Mouse (Mus musculus) hindbrain, embryonic 10.5 days (tissue): Measurements from ENCODE around the gene Hoxd10. TPM values are rescaled to one million over a fixed set of nuclear protein-coding genes. Genes with fewer than 3 reads are reported as not detected.

Source experiments
- DNase-seq: peaks from one replicate; pipeline ENCODE4 v3.0.0-alpha.2; 2017; ENCODE audit warnings: low spot score
- H3K27ac ChIP-seq: fragments of 300-500 bp; sonication (generic); 2 replicates; pipeline ENCODE4 v1.5.1; 2016; ENCODE audit warnings: mild to moderate bottlenecking, moderate library complexity
- H3K27me3 ChIP-seq: fragments of 300-500 bp; sonication (generic); 2 replicates; pipeline ENCODE4 v1.6.1; 2016; ENCODE audit warnings: mild to moderate bottlenecking; ENCODE audit not compliant: poor library complexity, insufficient read depth, severe bottlenecking
- H3K36me3 ChIP-seq: fragments of 300-500 bp; sonication (generic); 2 replicates; pipeline ENCODE4 v1.6.1; 2016; ENCODE audit warnings: mild to moderate bottlenecking, moderate library complexity
- H3K4me1 ChIP-seq: fragments of 300-500 bp; sonication (generic); replicated peaks from 2 replicates; pipeline ENCODE4 v1.6.1; 2016; ENCODE audit warnings: mild to moderate bottlenecking
- H3K4me3 ChIP-seq: fragments of 300-500 bp; sonication (generic); 2 replicates; pipeline ENCODE4 v1.5.1; 2016; ENCODE audit warnings: mild to moderate bottlenecking, moderate library complexity
- H3K9me3 ChIP-seq: fragments of 300-500 bp; sonication (generic); 2 replicates; pipeline ENCODE4 v1.6.1; 2016; ENCODE audit warnings: mild to moderate bottlenecking, moderate library complexity
- WGBS: fragments of 180-500 bp; shearing (Covaris S2); methylation state at CpG from one replicate; pipeline ENCODE4 v1.1.7; 2016; 5-methylcytosine and 5-hydroxymethylcytosine counted together
- polyA plus RNA-seq: library from polyadenylated mRNA; unstranded; fragments of >200 nt; fragmentation: Nextera tagmentation; extraction: Ambion mirVana; gene quantifications from 2 replicates; pipeline ENCODE4 v1.2.1, GENCODE M21; 2016

The Hoxd10 gene
- polyA plus RNA-seq, 1 experiment from 2014 or later: not detected

- H3K4me3 ChIP-seq: no peak overlapping the region
- H3K36me3 ChIP-seq: no peaks in the 10 kb centered on the region
- peaks cover 17% of the 10 kb centered on the region for H3K4me1 ChIP-seq
- DNase-seq: peak; percentile 52
- H3K9me3 ChIP-seq: no peaks in the 10 kb centered on the region
- WGBS: 4% methylated on average over 12 of the region's 12 CpGs
- H3K27ac ChIP-seq: no peak overlapping the region
- peaks cover 100% of the 10 kb centered on the region for H3K27me3 ChIP-seq
These were observed 2.7 kb upstream of the Hoxd10 start for GRCm38 (mm10) chr2:74688795-74689573.

DNA sequence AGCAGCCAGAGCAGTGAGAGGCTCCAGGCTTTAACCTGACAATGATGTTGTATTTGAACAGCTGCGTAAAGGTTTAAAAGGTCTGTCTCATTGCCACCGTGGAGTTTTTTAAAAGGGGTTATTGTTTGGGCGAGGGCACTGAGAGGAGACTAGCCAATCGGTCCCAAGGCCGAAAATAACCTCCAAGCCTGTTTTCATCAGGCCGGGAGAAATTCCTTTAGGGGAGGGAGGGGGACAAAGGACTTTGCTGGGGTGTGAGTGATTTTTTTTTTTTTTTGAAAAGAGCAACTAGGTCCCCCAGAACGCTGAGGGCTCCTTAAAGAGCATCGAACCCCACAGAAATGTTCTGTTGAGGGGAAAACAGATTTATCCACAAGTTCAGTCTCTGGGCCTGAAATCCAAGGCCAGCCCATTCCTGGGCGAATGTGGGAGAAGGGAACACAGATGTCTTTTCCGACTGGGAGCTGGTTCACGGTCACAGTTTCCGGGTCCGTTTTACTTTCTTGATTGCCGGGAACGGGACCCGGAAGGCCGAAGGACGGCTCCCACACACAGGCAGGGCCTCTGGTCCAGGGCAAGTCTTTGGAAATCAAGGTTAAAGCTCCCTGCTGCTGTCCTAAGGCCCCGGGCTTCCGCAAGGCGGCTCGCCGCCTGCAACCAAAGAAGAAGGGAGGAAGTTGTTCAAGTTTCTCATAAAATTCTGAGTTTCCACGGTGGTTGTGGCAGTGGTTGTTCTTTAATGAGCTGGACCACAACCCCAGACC is 2.0 kb upstream of the Hoxd10 start:
- peaks cover 17% of the 10 kb centered on the region for H3K4me1 ChIP-seq
- peaks cover 100% of the 10 kb centered on the region for H3K27me3 ChIP-seq
- no peak overlapping the region for H3K4me3 ChIP-seq
- WGBS: 1% methylated on average over 24 of the region's 24 CpGs
- H3K27ac ChIP-seq: no peak overlapping the region
- H3K9me3 ChIP-seq: no peaks in the 10 kb centered on the region
- H3K36me3 ChIP-seq: no peaks in the 10 kb centered on the region
- peak; percentile 65 for DNase-seq

GRCm38 (mm10) chr2:74690338-74690716 is 1.4 kb upstream of the Hoxd10 start:
- DNase-seq: no peak
- no peaks in the 10 kb centered on the region for H3K36me3 ChIP-seq
- peaks cover 100% of the 10 kb centered on the region for H3K27me3 ChIP-seq
- H3K27ac ChIP-seq: no peak overlapping the region
- H3K4me3 ChIP-seq: no peak overlapping the region
- H3K9me3 ChIP-seq: no peaks in the 10 kb centered on the region
- peaks cover 17% of the 10 kb centered on the region for H3K4me1 ChIP-seq
- 9% methylated on average over 8 of the region's 8 CpGs for WGBS

- WGBS: 5% methylated on average over 35 of the region's 35 CpGs
- Histone ChIP-seq H3K9me3 (no peaks in the 10 kb centered on the region), H3K4me3 (0 out of 2 replicates have a peak overlapping the region, but pooled peaks have one; percentile 29), H3K36me3 (no peaks in the 10 kb centered on the region), H3K4me1 (peaks cover 17% of the 10 kb centered on the region), H3K27ac (no peak overlapping the region), H3K27me3 (peaks cover 100% of the 10 kb centered on the region)
- DNase-seq: peak; percentile 55
These were observed 477 bp downstream of the Hoxd10 start for GRCm38 (mm10) chr2:74691995-74692807.

GRCm38 (mm10) chr2:74692808-74693431 is 1.2 kb downstream of the Hoxd10 start:
- peak; percentile 56 for DNase-seq
- H3K36me3 ChIP-seq: no peaks in the 10 kb centered on the region
- peaks cover 100% of the 10 kb centered on the region for H3K27me3 ChIP-seq
- H3K27ac ChIP-seq: no peak overlapping the region
- peaks cover 23% of the 10 kb centered on the region for H3K4me1 ChIP-seq
- WGBS: 1% methylated on average over 20 of the region's 20 CpGs
- no peak overlapping the region for H3K4me3 ChIP-seq
- H3K9me3 ChIP-seq: no peaks in the 10 kb centered on the region

GRCm38 (mm10) chr2:74693432-74693827 is 1.7 kb downstream of the Hoxd10 start:
- H3K27ac ChIP-seq: no peak overlapping the region
- no peak overlapping the region for H3K4me3 ChIP-seq
- H3K9me3 ChIP-seq: no peaks in the 10 kb centered on the region
- no peaks in the 10 kb centered on the region for H3K36me3 ChIP-seq
- no peak for DNase-seq
- H3K4me1 ChIP-seq: peaks cover 28% of the 10 kb centered on the region
- peaks cover 100% of the 10 kb centered on the region for H3K27me3 ChIP-seq
- 7% methylated on average over 4 of the region's 4 CpGs for WGBS

GRCm38 (mm10) chr2:74694066-74694465 is 2.3 kb downstream of the Hoxd10 start:
- no peaks in the 10 kb centered on the region for H3K36me3 ChIP-seq
- no peak overlapping the region for H3K27ac ChIP-seq
- WGBS: 2% methylated on average over 16 of the region's 16 CpGs
- no peak overlapping the region for H3K4me3 ChIP-seq
- H3K27me3 ChIP-seq: peaks cover 100% of the 10 kb centered on the region
- H3K9me3 ChIP-seq: no peaks in the 10 kb centered on the region
- H3K4me1 ChIP-seq: peaks cover 32% of the 10 kb centered on the region
- peak; percentile 56 for DNase-seq

DNA sequence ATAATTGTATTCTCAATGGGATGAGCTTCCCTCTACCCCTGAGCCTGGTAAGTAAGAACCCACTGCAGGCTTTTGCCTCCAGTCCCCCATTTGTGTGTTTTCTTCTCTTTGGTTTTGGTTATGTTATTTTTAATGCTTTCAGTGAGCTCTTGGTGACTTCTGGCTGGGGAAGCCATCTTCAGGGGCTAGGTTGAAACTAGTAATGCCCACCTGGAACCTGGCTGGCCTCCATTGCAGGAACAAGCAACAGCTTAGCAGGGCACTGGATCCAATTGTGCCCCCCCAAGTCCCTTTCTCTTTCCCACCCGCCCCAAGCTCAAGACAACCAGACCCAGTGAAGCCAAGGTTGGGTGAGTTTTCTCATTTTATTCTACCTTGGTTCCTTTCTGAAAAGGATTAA is 3.7 kb downstream of the Hoxd10 start:
- Histone ChIP-seq H3K9me3 (no peaks in the 10 kb centered on the region), H3K27me3 (peaks cover 100% of the 10 kb centered on the region), H3K4me1 (peaks cover 32% of the 10 kb centered on the region), H3K4me3 (no peak overlapping the region), H3K36me3 (no peaks in the 10 kb centered on the region), H3K27ac (no peak overlapping the region)
- WGBS: 5% methylated on average over 1 of the region's 1 CpGs
- DNase-seq: no peak

DNA sequence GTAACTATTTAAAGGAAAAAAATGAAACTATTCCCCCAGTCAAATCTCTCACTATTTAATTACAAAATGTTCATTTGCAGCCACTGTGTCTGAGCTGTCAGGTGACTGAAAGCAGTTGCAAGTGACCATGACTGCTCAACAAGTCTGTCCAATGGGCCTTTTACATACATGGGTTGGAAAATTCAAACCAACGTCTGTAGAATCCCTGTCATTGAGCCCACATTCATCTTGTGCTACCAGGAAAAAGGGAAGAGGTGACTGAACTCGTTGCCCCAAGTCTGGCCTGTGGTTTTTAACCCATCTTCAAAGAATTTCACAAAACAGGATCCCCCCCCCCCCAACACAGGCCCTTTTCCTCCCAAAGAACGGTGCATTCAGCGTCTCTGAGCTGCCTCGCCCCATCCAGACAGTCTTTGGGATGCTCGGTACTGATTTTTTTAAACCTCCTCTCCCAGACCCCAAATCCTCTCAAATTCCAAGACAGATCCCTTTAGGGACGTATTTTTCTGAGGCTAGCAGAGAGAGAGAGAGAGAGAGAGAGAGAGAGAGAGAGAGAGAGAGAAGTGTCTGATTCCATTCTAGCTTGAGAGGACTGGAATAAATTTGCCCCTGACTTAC is 4.2 kb downstream of the Hoxd10 start:
- no peaks in the 10 kb centered on the region for H3K36me3 ChIP-seq
- DNase-seq: no peak
- no peak overlapping the region for H3K27ac ChIP-seq
- WGBS: 3% methylated on average over 7 of the region's 7 CpGs
- H3K27me3 ChIP-seq: peaks cover 100% of the 10 kb centered on the region
- H3K4me1 ChIP-seq: peaks cover 34% of the 10 kb centered on the region
- no peaks in the 10 kb centered on the region for H3K9me3 ChIP-seq
- no peak overlapping the region for H3K4me3 ChIP-seq

DNA sequence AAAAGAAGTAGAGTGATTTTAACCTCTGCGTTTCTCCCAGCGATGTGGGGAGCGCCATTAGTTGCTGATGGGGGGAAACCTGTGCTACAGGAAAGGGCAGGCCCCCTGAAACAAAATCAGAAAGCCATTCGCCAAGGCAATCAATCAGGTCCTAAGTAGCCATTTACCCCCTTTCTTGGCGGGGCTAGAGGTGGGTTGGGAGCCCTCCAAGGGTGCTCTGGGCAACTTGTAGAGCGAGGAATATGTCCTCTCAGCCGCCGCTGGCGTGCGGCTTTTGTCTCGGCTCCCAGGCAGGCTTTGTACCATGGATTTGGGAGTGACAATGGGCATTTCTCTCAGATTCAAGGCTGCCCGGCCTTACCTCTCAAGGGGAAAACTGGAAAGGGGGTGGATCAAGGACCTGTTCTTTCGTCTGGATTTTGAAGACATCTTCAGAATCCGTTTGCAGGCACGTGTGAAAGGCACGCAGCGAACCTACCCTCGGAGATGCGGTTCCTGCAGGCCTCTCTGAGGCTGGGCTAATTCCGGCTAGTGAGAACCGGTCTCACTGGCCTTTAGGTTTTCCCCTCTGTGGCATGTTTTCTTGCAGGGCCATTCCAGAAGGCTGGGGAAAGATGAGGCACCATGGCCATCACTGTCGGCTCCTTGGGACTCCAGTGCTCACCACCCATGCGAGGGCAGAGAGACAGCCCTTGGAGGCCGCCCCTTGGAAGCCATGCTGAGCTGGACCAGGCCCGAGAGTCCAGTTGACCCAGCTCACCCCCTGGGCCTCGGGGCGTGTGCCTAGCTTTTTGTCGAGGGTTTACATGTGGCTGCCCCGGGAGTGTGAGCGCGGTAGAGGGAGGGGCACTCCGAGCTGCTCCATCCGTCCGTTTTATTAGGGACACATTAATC is 5.0 kb downstream of the Hoxd10 start:
- WGBS: under 1% methylated on average over 34 of the region's 34 CpGs
- H3K36me3 ChIP-seq: no peaks in the 10 kb centered on the region
- H3K27me3 ChIP-seq: peaks cover 100% of the 10 kb centered on the region
- no peak overlapping the region for H3K27ac ChIP-seq
- no peaks in the 10 kb centered on the region for H3K9me3 ChIP-seq
- DNase-seq: peak; percentile 57
- peaks cover 27% of the 10 kb centered on the region for H3K4me1 ChIP-seq
- no peak overlapping the region for H3K4me3 ChIP-seq

DNA sequence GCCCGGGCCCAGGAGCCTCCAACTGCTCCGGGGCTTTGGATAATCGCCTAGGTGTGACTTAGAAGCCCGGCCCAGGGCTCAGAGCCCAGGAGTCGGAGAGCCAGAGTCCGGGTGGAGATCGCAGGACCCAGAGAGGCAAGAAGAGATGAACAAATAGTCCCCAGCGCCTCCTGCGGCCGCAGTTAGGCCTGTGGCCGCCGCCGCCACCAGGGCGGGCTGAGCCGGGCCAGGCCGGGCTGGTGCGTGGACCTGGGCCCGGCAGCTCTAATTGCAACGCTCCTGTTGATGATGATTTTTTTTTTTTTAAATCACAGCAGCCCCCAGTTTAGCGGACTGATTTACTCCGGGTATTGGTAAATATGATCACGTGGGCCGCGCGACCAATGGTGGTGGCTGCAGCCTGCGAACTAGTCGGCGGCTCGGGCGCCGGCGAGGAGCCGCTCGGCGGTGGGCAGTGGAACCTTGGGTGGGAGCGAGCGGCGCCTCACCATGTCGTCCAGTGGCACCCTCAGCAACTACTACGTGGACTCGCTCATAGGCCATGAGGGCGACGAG is 5.9 kb downstream of the Hoxd10 start, which contains the start of gene Hoxd9:
Hoxd9 (plus strand) TSS at position 161 of the 555 bp plus-strand sequence.
- H3K27ac ChIP-seq: no peak within 1 kb of the TSS
- H3K9me3 ChIP-seq: no peaks in the 10 kb centered on the region
- WGBS: under 1% methylated on average over 43 of the region's 43 CpGs
- peaks cover 20% of the 10 kb centered on the region for H3K4me1 ChIP-seq
- peaks cover 100% of the 10 kb centered on the region for H3K27me3 ChIP-seq
- DNase-seq: peak; percentile 76
- H3K36me3 ChIP-seq: no peaks in the 10 kb centered on the region
- H3K4me3 ChIP-seq: peak within 1 kb of the TSS; percentile 39
